Mouse (Mus musculus) limb, embryonic 14.5 days (tissue): ENCODE measurements at regions not wholly inside any gene's neighbourhood (a gene's known extent, or its start where the extent isn't known, plus 50 kb on each side); places are given as distances from the start of the nearest gene placed in this dataset.

Experiments used
- ATAC-seq: fragments of 200-750 bp; cut with Nextera tagmentation; 2 replicates; pipeline ENCODE4 v1.8.0; 2017; ENCODE audit warnings: low read depth, moderate number of reproducible peaks, moderate TSS enrichment; ENCODE audit not compliant: low FRiP score
- DNase-seq: peaks from one replicate; pipeline ENCODE4 v3.0.0-alpha.2; 2015; ENCODE audit warnings: low spot score
- H3K27ac ChIP-seq: fragments of 300-500 bp; sonication (generic); replicated peaks from 2 replicates; pipeline ENCODE4 v1.5.1; 2014; ENCODE audit warnings: low read depth, mild to moderate bottlenecking, low read length, moderate library complexity, mixed read lengths
- H3K27me3 ChIP-seq: fragments of 300-500 bp; sonication (generic); 2 replicates; pipeline ENCODE4 v1.6.1; 2014; ENCODE audit warnings: low read length, mixed read lengths; ENCODE audit not compliant: control insufficient read depth, insufficient read depth
- H3K36me3 ChIP-seq: fragments of 300-500 bp; sonication (generic); 2 replicates; pipeline ENCODE4 v1.6.1; 2014; ENCODE audit warnings: mild to moderate bottlenecking, low read length, moderate library complexity, mixed read lengths; ENCODE audit not compliant: control insufficient read depth, insufficient read depth
- H3K4me1 ChIP-seq: fragments of 300-500 bp; sonication (generic); 2 replicates; pipeline ENCODE4 v1.6.1; 2014; ENCODE audit warnings: antibody characterized with exemption, low read length, mixed read lengths; ENCODE audit not compliant: control insufficient read depth, insufficient read depth
- H3K4me2 ChIP-seq: fragments of 300-500 bp; sonication (generic); replicated peaks from 2 replicates; pipeline ENCODE4 v1.6.1; 2014; ENCODE audit warnings: low read depth, mild to moderate bottlenecking, low read length, moderate library complexity; ENCODE audit not compliant: severe bottlenecking
- H3K4me3 ChIP-seq: fragments of 300-500 bp; sonication (generic); replicated peaks from 2 replicates; pipeline ENCODE4 v1.5.1; 2014; ENCODE audit warnings: low read length
- H3K9ac ChIP-seq: fragments of 300-500 bp; sonication (generic); 2 replicates; pipeline ENCODE4 v1.6.1; 2014; ENCODE audit warnings: mild to moderate bottlenecking, low read depth, low read length, moderate library complexity; ENCODE audit not compliant: severe bottlenecking
- H3K9me3 ChIP-seq: fragments of 300-500 bp; sonication (generic); 2 replicates; pipeline ENCODE4 v1.6.1; 2016; ENCODE audit warnings: low read length; ENCODE audit not compliant: control insufficient read depth
- POLR2A ChIP-seq: fragments of 200-500 bp; IDR thresholded peaks from 2 replicates; pipeline ENCODE4 v1.8.0; 2012; ENCODE audit warnings: inconsistent platforms, mild to moderate bottlenecking, moderate library complexity, borderline replicate concordance; ENCODE audit not compliant: insufficient read depth, insufficient read length; ENCODE audit errors: extremely low read depth
- WGBS: fragments of 180-500 bp; shearing (Covaris S2); extraction: QIAGEN DNeasy Blood & Tissue Kit; methylation state at CpG from one replicate; pipeline ENCODE4 v1.1.7; 2014; 5-methylcytosine and 5-hydroxymethylcytosine counted together

DNA sequence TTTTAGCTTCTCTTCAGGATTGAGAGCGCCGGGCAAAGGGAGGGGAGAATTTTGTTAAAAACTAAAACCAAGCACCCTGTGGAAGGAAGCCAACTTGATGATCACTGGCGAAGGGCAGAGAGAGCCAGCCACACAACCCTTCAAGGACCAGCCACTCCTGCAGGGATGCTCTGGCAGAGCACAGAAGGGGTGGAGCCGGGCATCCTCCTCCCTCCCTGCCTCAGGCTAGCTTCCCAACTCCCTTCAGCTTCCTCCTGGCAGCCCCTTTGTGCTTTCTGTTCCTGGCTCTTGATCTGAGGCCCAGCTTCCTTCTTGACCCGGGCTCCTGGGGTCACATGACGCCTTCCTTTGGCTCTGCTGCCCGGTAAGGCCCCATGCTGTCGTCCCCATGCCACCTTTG is 591.8 kb upstream of the Gm10131 start:
- no peak for DNase-seq
- WGBS = 24% methylated on average over 8 of the region's 8 CpGs

GRCm38 (mm10) chr8:34702806-34703205 is 591.3 kb upstream of the Gm10131 start:
- Histone ChIP-seq H3K9ac (no peak overlapping the region), H3K27ac (no peak overlapping the region), H3K4me3 (no peak overlapping the region), H3K9me3 (no peaks in the 10 kb centered on the region), H3K4me2 (no peak overlapping the region), H3K4me1 (no peaks in the 10 kb centered on the region), H3K36me3 (no peaks in the 10 kb centered on the region), H3K27me3 (no peaks in the 10 kb centered on the region)
- no peak for TF ChIP-seq POLR2A
- no peak for ATAC-seq
- no peak for DNase-seq
- WGBS = 96% methylated on average over 2 of the region's 2 CpGs

More for the DNA sequence above, 591.8 kb upstream of the Gm10131 start:
- H3K9me3 ChIP-seq = no peaks in the 10 kb centered on the region
- no peak overlapping the region for H3K4me3 ChIP-seq
- TF ChIP-seq POLR2A = no peak
- no peaks in the 10 kb centered on the region for H3K27me3 ChIP-seq
- H3K9ac ChIP-seq = no peak overlapping the region
- no peaks in the 10 kb centered on the region for H3K36me3 ChIP-seq
- no peaks in the 10 kb centered on the region for H3K4me1 ChIP-seq
- no peak overlapping the region for H3K4me2 ChIP-seq
- ATAC-seq = no peak
- H3K27ac ChIP-seq = no peak overlapping the region

- no peak for TF ChIP-seq POLR2A
- no peak overlapping the region for H3K4me2 ChIP-seq
- H3K4me3 ChIP-seq = no peak overlapping the region
- no peaks in the 10 kb centered on the region for H3K4me1 ChIP-seq
- no peaks in the 10 kb centered on the region for H3K27me3 ChIP-seq
- WGBS = 80% methylated on average over 4 of the region's 4 CpGs
- DNase-seq (no peak), ATAC-seq (no peak)
- H3K27ac ChIP-seq = no peak overlapping the region
- H3K9ac ChIP-seq = no peak overlapping the region
- H3K36me3 ChIP-seq = no peaks in the 10 kb centered on the region
- no peaks in the 10 kb centered on the region for H3K9me3 ChIP-seq
Measured at GRCm38 (mm10) chr8:34699015-34699414, 587.5 kb upstream of the Gm10131 start.

- no peak for DNase-seq
Measured at GRCm38 (mm10) chr8:34696365-34696764, 584.8 kb upstream of the Gm10131 start.

GRCm38 (mm10) chr8:34692606-34693005 is 581.1 kb upstream of the Gm10131 start:
- Histone ChIP-seq H3K4me2 (no peak overlapping the region), H3K9me3 (no peaks in the 10 kb centered on the region), H3K27me3 (no peaks in the 10 kb centered on the region), H3K4me3 (no peak overlapping the region), H3K9ac (no peak overlapping the region), H3K36me3 (no peaks in the 10 kb centered on the region), H3K27ac (no peak overlapping the region), H3K4me1 (no peaks in the 10 kb centered on the region)
- 48% methylated on average over 13 of the region's 13 CpGs for WGBS
- no peak for ATAC-seq
- TF ChIP-seq POLR2A = no peak
- no peak for DNase-seq

More at GRCm38 (mm10) chr8:34696365-34696764, 584.8 kb upstream of the Gm10131 start:
- Histone ChIP-seq H3K9ac (no peak overlapping the region), H3K27ac (no peak overlapping the region), H3K9me3 (no peaks in the 10 kb centered on the region), H3K4me2 (no peak overlapping the region), H3K27me3 (no peaks in the 10 kb centered on the region), H3K4me1 (no peaks in the 10 kb centered on the region), H3K4me3 (no peak overlapping the region), H3K36me3 (no peaks in the 10 kb centered on the region)
- 86% methylated on average over 12 of the region's 12 CpGs for WGBS
- no peak for ATAC-seq
- no peak for TF ChIP-seq POLR2A

DNA sequence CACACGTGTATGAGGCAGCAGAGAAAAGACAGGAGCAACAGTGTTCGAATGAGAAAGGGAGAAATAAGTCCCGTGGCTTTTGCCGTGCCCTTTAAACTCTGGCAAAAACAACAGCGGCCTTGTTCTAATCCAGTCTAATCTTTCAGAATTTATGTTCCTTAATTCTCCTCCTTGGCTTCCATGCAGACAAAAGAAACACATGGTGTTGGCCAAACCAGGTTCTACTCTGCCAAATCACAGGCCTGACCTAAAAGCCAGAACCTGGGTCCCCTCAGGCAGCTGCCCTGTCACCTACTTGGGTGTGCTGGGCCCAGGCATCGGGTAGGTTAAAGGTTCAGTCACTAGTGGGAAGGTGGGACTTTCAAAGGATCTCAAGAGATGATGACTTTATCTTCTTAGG is 580.2 kb upstream of the Gm10131 start:
- no peaks in the 10 kb centered on the region for H3K4me1 ChIP-seq
- 74% methylated on average over 6 of the region's 6 CpGs for WGBS
- H3K4me2 ChIP-seq = no peak overlapping the region
- H3K27ac ChIP-seq = no peak overlapping the region
- no peaks in the 10 kb centered on the region for H3K27me3 ChIP-seq
- no peaks in the 10 kb centered on the region for H3K36me3 ChIP-seq
- ATAC-seq (no peak), DNase-seq (no peak)
- TF ChIP-seq POLR2A = no peak
- H3K4me3 ChIP-seq = no peak overlapping the region
- H3K9me3 ChIP-seq = no peaks in the 10 kb centered on the region
- no peak overlapping the region for H3K9ac ChIP-seq
